Mouse (Mus musculus) bone marrow macrophage, adult 2 months (primary cell): Measurements from ENCODE around the gene Gm20388.

Experiments
- CTCF ChIP-seq: IDR thresholded peaks from 2 replicates; pipeline ENCODE4 v1.5.1; 2012; ENCODE audit warnings: low read depth, mild to moderate bottlenecking, low read length, moderate library complexity
- POLR2A ChIP-seq: IDR thresholded peaks from 2 replicates; pipeline ENCODE4 v1.6.1; 2012; ENCODE audit warnings: mild to moderate bottlenecking, low read depth, low read length, borderline replicate concordance

- TF ChIP-seq CTCF (no peak), POLR2A (no peak)
These were observed 2167.7 kb downstream of the Gm20388 start for GRCm38 (mm10) chr8:122078321-122078720.
